Mouse (Mus musculus) limb, embryonic 13.5 days (tissue): ENCODE results near the gene Son. TPM values are rescaled to one million over a fixed set of nuclear protein-coding genes. Genes with fewer than 3 reads are reported as not detected.

Experiments
- ATAC-seq: fragments of 200-750 bp; cut with Nextera tagmentation; 2 replicates; pipeline ENCODE4 v1.8.0; 2017; ENCODE audit warnings: low read depth, moderate number of reproducible peaks, moderate TSS enrichment; ENCODE audit not compliant: low FRiP score
- H3K27ac ChIP-seq: fragments of 300-500 bp; sonication (generic); 2 replicates; pipeline ENCODE4 v1.5.1; 2015; ENCODE audit warnings: inconsistent platforms, mild to moderate bottlenecking, moderate library complexity
- H3K27me3 ChIP-seq: fragments of 300-500 bp; sonication (generic); 2 replicates; pipeline ENCODE4 v1.6.1; 2015; ENCODE audit warnings: mild to moderate bottlenecking, inconsistent platforms
- H3K36me3 ChIP-seq: fragments of 300-500 bp; sonication (generic); 2 replicates; pipeline ENCODE4 v1.6.1; 2015; ENCODE audit warnings: inconsistent platforms, mild to moderate bottlenecking, moderate library complexity
- H3K4me1 ChIP-seq: fragments of 300-500 bp; sonication (generic); 2 replicates; pipeline ENCODE4 v1.6.1; 2015; ENCODE audit warnings: inconsistent platforms
- H3K4me2 ChIP-seq: fragments of 300-500 bp; sonication (generic); replicated peaks from 2 replicates; pipeline ENCODE4 v1.6.1; 2015; ENCODE audit warnings: inconsistent platforms, mild to moderate bottlenecking, moderate library complexity
- H3K4me3 ChIP-seq: fragments of 300-500 bp; sonication (generic); 2 replicates; pipeline ENCODE4 v1.5.1; 2015; ENCODE audit warnings: moderate library complexity, mild to moderate bottlenecking, inconsistent platforms
- H3K9ac ChIP-seq: fragments of 300-500 bp; sonication (generic); 2 replicates; pipeline ENCODE4 v1.6.1; 2015; ENCODE audit warnings: mild to moderate bottlenecking, inconsistent platforms
- H3K9me3 ChIP-seq: fragments of 300-500 bp; sonication (generic); 2 replicates; pipeline ENCODE4 v1.6.1; 2016; ENCODE audit warnings: inconsistent platforms
- WGBS: fragments of 180-500 bp; shearing (Covaris S2); methylation state at CpG from one replicate; pipeline ENCODE4 v1.1.7; 2015; 5-methylcytosine and 5-hydroxymethylcytosine counted together
- polyA plus RNA-seq: library from polyadenylated mRNA; unstranded; fragments of >200 nt; fragmentation: Nextera tagmentation; extraction: Ambion mirVana; gene quantifications from 2 replicates; pipeline ENCODE4 v1.2.1, GENCODE M21; 2015

Gene Son
- polyA plus RNA-seq, 1 experiment from 2014 or later, result 154 TPM

DNA sequence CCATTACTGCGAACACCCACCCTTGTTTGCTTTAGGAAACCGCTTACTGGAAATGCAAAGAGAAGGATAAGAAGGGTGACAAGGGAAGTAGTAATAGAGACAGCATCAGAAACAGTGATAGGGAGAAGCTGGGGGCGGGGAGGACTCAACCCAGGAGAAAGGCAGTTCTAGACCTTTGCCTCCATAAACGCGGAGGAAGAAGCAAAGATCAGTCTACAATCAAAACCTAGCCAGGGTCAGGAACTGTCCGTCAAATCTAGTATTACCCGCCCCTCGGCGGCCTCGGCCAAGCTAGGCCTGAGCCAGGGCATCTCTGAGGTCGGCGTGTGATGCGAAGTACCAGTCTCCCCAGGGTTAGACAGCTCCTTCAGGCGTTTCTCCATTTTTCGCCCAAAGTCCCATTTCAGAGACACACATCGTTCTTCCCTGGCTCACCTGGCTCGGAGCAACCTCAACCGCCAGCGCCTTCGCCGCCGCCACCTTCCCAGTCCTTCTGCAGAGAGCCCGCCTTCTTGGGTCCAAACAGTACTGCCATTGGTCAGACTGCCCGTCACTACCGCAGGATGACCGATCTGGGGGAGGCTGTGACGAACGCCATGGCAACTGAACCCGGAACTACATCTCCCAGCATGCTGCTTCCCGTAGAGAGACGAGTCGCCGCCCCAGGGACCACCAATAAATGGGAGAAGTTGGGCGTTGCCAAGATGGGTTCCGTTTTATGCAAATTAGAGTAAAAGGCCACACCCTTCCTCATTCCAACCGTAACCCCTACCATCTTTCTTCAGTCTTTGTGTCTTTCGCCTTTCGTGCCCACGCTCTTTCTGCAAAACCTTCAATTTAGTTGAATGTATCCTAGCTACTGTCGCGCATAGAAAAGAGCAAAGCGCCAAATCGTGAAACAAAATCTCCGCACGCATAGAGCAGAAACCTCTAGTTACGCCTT, 81.1 kb downstream of the Son start, which contains the start of gene Cryzl1:
Gene Cryzl1, minus strand, starts transcription at position 853 of the 943 bp plus-strand sequence.
- H3K36me3 ChIP-seq, result 0 out of 2 replicates have a peak, but pooled peaks cover 6% of the 10 kb centered on the region
- peak within 1 kb of the TSS; percentile 83 for H3K4me2 ChIP-seq
- no peaks in the 10 kb centered on the region for H3K27me3 ChIP-seq
- no peaks in the 10 kb centered on the region for H3K9me3 ChIP-seq
- peaks cover 37% of the 10 kb centered on the region for H3K4me1 ChIP-seq
- 1% methylated on average over 46 of the region's 46 CpGs for WGBS
- H3K27ac ChIP-seq, result peak within 1 kb of the TSS; percentile 90
- peak within 1 kb of the TSS; percentile 94 for H3K9ac ChIP-seq
- ATAC-seq, result peak; percentile 96
- H3K4me3 ChIP-seq, result peak within 1 kb of the TSS; percentile 91

Other genes with a start within 250 kb of the Son start
- 15.6 and 18.2 TPM in 2 replicates for gene Il10rb, start 241.3 kb upstream of the Son start, polyA plus RNA-seq
- gene Ifnar1, start 162.3 kb upstream of the Son start, polyA plus RNA-seq, result 63.5 and 67.1 TPM in 2 replicates
- 48.1 and 49.6 TPM in 2 replicates for gene Ifngr2, start 100.4 kb upstream of the Son start, polyA plus RNA-seq
- gene Tmem50b, start 49.7 kb upstream of the Son start, polyA plus RNA-seq, result 29.9 and 31.5 TPM in 2 replicates
- 3.8 and 5.2 TPM in 2 replicates for gene Dnajc28, start 28.5 kb upstream of the Son start, polyA plus RNA-seq
- gene Gart, start 554 bp upstream of the Son start, polyA plus RNA-seq, result 110 and 114 TPM in 2 replicates
- 22.1 and 23.2 TPM in 2 replicates for gene Donson, start 41.3 kb downstream of the Son start, polyA plus RNA-seq
- 71.9 and 75.4 TPM in 2 replicates for gene Cryzl1, start 81.5 kb downstream of the Son start, polyA plus RNA-seq
- 27.4 and 27.7 TPM in 2 replicates for gene Itsn1, start 81.8 kb downstream of the Son start, polyA plus RNA-seq